Mouse (Mus musculus) gastrocnemius, postnatal 36 days (tissue): Measurements from ENCODE around the gene Pitpnm1. TPM values are rescaled to one million over a fixed set of nuclear protein-coding genes. Genes with fewer than 3 reads are reported as not detected.
A peak's percentile ranks its signal among the peaks of the same experiment; 100 is the strongest.
"Not testable (repeated sequence)": the region's sequence is repeated elsewhere in the genome, so short reads cannot be mapped to it uniquely, and the experiment has no call there.

Source experiments
- DNase-seq, 2 experiments: peaks; one replicate each; pipeline ENCODE4 v3.0.0; 2022
- intact Hi-C: fragments of 180-260 bp; cut with DNase I; formaldehyde crosslinking; loops from one replicate; pipeline ENCODE4 v1.15.1; 2025
- total RNA-seq, 2 experiments: library from RNA; stranded (reverse); gene quantifications; 2 replicates each; pipeline ENCODE4 v1.2.3; 2021

The Pitpnm1 gene
- total RNA-seq, 2 experiments from 2014 or later = 3.8 to 4.0 TPM

- DNase-seq = no peak
- intact Hi-C loops = no loop called here
Measured at GRCm38 (mm10) chr19:4113806-4114230, 14.0 kb downstream of the Pitpnm1 start.

DNA sequence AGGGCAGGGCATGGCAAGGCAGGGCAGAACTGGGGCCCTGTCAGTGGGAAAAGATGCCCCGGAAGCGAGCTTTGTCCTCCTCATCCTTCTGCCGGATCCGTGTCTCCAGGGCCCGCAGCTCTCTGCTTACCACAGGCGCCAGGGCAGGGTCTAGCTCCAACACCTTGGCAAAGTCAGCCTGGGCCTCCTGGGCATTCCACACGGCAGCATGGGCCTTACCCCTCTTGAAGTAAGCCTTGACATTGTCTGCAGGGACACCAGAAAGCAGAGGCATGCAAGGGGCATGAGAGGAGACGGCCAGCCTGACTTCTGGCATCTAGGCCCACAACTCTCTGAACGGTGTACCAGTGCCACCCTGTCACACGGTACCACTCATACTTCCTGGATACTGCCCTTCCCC lies 14.8 kb downstream of the Pitpnm1 start:
- intact Hi-C loops = no loop called here
- DNase-seq = no peak

DNA sequence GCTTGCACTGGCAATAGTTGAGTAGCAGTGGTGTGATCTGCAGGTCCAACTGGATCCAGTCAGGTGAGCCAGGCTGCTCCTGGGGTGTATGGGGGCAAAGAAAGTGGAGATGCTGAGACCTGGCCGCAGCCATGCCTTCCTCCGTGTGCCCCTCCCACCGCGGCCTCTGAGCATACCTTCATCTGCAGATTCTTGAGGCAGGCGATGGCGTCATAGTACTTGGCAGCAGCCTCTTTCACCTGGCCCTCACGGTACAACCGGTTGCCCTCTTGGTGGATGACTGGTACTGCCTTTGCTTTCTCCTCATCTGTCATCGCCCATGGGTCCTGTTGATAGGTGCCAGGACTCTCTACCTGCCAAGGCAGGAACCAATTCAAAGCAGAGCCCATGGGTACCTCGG lies 15.3 kb downstream of the Pitpnm1 start:
- intact Hi-C loops = no loop called here
- DNase-seq = no peak

DNA sequence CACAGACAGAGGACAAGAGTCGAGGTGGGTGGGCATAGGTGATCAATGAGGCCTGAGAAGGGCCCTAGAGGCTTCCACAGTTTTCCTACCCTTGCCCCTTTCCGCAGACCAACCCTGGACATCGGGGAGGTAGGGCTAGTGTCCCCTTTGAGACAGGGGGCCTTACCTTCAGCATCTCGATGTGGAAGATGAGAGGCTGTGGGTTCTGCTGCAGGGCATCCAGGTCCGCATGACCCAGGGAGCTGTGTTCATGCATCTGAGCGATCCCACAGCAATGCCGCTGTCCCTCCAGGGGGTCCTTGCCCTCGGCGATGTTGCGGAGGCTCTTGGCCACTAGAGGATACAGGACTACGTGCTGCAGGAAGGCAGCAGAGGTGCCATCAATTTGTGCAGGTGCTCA lies 16.0 kb downstream of the Pitpnm1 start:
- intact Hi-C loops = no loop called here

GRCm38 (mm10) chr19:4117006-4117405 lies 17.2 kb downstream of the Pitpnm1 start:
- intact Hi-C loops = no loop called here
- DNase-seq = no peak

More for the DNA sequence above, 16.0 kb downstream of the Pitpnm1 start:
- no peak for DNase-seq

GRCm38 (mm10) chr19:4118350-4118749 lies 18.6 kb downstream of the Pitpnm1 start:
- intact Hi-C loops = no loop called here
- DNase-seq = no peak

- intact Hi-C loops = no loop called here
- DNase-seq = no peak
Measured at GRCm38 (mm10) chr19:4119716-4120487, 20.1 kb downstream of the Pitpnm1 start.

DNA sequence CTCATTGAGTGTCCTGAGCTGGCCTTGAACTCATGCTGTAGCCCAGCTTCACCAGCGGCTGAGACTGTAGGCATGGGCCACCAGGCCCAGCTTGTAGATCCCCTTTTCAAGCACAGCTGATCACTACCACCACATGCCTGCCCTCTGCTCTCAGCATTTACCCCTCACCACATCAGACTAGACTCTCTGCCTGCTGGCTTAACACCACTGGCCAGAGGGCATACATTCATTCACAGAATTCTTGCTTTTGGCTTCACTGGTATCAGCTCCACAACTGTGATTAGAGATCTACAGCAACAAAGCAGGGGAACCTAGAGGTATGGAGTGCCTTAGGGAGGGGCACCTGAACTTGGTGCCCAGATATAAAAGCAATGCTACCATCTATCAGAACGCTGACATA lies 20.7 kb downstream of the Pitpnm1 start:
- no peak for DNase-seq
- intact Hi-C loops = no loop called here

DNA sequence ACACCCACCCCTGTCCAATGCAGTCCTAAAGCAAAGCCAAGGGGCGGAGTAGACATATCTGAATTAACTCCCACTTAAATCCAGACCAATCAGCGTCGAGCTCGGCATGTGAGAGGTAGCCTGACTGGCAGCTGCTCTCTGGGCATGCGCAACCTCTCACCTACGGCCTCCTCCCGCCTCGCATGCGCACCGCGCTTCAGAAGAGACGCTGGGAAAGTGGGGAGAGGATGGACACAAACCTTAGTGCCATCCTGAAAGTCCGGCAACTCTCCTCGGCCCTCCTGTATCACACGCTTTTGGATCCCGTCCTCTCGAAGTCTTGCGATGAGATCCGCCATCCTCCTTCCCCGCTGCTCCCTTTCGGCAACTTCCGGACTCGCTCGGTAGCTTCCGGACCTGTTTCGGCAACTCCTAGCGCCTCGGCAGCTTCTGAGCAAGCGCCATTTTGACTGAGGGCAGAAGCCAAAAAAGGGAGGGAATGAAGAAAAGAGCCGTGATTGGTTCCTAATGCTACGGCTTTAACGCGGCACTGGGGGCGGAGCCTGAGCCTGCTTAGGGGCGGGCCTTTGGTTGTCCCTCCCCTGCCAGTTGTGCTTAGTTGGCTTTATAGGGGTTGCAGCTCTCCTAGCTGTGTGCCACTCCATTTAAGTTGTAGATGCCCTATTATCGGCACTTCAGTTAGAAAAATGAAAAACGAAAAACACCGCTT lies 21.5 kb downstream of the Pitpnm1 start:
- peak; percentile 95 to 98 for DNase-seq
- intact Hi-C loops = no loop called here

GRCm38 (mm10) chr19:4121896-4122295 lies 22.1 kb downstream of the Pitpnm1 start:
- DNase-seq = not testable (repeated sequence)

DNA sequence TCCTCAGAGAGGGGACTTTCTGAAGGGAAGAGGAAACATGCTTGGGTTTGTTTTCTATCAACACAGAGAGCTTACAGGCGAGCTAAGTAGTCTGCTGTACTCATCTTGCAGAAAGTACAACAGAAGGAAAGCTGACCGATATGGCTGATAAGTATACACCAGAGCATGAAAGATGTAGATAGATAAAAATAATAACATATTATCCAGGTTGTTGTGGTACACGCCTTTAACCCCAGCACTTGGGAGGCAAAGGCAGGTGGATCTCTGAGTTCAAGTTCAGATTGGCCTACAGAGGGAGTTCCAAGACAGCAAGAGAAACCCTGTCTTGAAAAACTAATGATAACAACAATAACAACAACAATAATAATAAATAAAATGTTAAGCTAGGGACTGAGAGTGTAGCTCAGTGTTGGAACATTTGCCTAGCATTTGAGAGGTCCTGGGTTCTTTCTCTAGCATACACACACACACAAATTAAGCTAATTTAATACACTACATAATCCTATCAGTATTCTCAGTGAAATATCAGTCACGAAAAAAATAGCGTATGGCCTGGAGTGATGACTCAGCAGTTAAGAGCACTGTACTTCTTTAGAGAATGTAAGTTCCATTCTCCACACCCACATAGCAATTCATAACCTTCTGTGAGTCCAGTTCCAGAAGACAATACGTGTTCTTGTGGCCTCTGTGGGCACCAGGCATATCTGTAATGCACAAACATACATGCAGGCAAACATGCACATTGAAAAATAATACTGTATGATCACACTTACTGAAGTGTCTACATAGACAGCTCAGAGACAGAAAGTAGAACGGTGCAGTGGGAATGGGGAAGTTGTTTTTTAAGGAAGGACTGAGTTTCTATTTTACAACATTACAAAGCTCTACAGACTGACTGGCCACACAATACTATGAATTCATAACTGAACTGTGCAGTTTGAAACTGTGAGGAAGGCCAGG lies 22.9 kb downstream of the Pitpnm1 start:
- intact Hi-C loops = no loop called here
- no peak for DNase-seq

More at GRCm38 (mm10) chr19:4121896-4122295, 22.1 kb downstream of the Pitpnm1 start:
- intact Hi-C loops = not testable (repeated sequence)

DNA sequence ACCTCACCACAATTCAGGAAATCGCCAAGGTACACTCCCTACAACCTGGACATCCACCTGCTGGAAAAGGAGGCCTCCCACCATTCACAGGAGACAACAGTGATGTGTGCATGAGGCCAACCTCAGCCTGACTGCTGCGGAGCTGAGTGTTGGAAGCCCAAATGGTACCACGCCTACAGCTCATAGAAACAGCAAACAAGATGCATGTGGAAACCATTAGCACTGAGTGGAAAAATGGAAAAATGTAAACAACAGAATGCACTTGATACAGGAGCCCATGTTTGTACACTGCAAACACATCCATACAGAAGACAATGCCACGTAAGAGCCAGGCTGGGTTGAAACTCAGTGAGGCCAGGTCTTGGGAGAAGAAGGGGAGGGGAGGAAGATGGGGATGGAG lies 24.6 kb downstream of the Pitpnm1 start:
- DNase-seq = no peak

GRCm38 (mm10) chr19:4125268-4125667 lies 25.5 kb downstream of the Pitpnm1 start:
- intact Hi-C loops, DNase-seq: not testable (repeated sequence)

More for the DNA sequence above, 24.6 kb downstream of the Pitpnm1 start:
- intact Hi-C loops = no loop called here

DNA sequence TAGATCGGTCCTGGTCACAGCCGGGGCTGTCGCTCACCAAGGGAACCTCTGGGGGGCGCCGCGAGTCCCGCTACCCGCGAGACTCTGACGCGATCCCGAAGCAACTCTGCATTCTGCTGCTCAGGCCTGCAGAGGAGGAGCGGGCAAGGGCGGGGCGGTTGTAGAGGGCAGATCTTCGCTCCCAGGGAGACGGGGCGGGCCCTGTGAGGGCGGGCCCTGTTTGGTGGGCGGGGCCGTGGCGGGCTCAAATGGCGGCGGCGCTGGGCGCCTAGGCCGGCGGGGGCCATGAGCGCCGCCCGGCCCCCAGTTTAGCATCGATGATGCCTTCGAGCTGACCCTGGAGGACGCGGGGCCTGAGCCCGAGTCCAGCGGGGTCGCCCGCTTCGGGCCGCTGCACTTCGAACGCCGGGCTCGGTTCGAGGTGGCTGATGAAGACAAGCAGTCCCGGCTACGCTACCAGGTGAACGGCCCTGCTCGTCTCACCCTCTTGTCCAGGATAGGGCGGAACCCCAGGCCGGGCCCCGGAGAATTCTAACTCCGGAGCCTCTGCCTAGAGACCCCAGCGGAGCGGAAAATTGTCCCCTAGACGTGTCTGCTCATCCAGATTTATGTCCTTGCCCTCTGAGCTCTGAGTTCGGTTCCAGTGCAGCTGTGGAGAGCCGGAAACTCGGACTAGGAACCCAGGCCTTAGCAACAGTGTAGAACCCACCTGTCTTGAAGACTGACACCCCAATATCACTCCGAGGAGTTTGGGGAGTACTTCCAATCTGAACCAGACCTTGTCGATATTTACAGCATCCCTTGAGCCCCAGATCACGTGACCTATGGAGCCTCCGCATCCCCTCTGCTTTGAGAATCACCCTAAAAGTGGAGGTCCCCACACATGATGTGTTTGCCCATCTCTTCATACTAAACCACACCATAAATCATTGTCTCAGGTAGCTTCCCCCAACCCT lies 26.2 kb downstream of the Pitpnm1 start, which contains the start of gene Aip:
Gene Aip, minus strand, starts transcription at position 118 of the 956 bp plus-strand sequence.
- DNase-seq = peak; percentile 95 to 98
- intact Hi-C loops = no loop called here

DNA sequence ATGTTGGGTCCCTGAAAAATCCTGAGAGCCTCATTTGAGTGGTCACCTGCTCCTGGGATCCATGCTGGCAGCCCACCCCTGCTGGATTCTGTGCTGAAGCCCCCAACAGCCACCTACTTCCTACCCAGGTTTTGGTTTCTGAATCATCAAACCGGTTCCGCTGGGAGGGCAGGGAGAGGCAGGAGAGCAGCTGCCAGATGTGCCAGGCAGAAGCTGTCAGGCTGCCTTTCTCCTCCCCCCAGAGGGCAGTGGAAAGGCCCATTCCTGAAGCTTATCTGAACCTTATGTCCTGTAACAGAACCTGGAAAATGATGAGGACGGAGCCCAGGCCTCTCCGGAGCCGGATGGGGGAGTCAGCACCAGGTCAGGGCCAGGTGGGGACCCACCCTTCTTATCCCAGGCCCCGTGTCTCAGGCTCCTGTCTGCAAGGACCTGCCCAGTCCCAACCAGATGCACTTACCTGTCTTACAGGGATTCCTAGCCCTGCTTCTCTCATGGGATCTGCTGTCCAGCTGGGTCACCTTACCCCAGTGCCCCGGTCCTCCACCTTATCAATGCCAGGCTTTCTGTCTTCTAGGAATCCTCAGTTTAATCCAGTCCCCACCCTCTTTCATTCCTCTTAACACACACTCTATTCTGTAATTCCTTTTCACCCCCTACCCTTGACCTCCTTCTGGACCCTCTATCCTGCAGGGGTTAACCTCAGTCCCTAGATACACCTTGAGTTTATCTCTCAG lies 27.1 kb downstream of the Pitpnm1 start:
- intact Hi-C loops = no loop called here
- DNase-seq = no peak

GRCm38 (mm10) chr19:4129462-4129861 lies 29.7 kb downstream of the Pitpnm1 start:
- no peak for DNase-seq
- intact Hi-C loops = no loop called here

DNA sequence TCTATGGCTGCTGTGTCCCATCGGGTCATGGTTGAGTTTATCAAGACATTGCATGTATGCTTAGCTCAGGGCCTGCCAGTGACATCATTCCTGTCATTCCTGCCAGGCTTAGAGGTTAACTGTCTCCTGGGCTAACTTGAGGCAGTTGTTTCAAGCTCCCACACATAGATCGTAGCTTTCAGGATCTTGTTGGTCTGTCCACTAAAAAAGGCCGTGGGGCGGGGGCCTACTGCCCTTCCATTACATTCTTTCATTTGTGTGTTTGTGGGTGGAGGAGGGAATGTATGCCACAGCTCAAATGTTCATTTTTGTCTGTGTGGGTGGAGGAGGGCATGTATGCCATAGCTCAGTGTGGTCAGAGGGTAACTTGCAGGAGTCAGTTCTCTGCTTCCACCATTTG lies 30.3 kb downstream of the Pitpnm1 start:
- intact Hi-C loops = loop anchor here (2.0 kb wide), 1 partner anchor 51 kb away; no protein-coding TSS in a partner anchor
- no peak for DNase-seq

GRCm38 (mm10) chr19:4131075-4131474 lies 31.3 kb downstream of the Pitpnm1 start:
- intact Hi-C loops = loop anchor here (2.0 kb wide), 1 partner anchor 52 kb away; no protein-coding TSS in a partner anchor
- DNase-seq = no peak
